Mouse (Mus musculus) embryonic facial prominence, embryonic 15.5 days (tissue): ENCODE measurements at regions not wholly inside any gene's neighbourhood (a gene's known extent, or its start where the extent isn't known, plus 50 kb on each side); places are given as distances from the start of the nearest gene placed in this dataset.

ENCODE experiments used
- ATAC-seq: fragments of 200-750 bp; cut with Nextera tagmentation; 2 replicates; pipeline ENCODE4 v1.8.0; 2017; ENCODE audit warnings: low read depth, moderate TSS enrichment; ENCODE audit not compliant: insufficient number of reproducible peaks, low FRiP score, low TSS enrichment
- H3K27ac ChIP-seq: fragments of 300-500 bp; sonication (generic); replicated peaks from 2 replicates; pipeline ENCODE4 v1.5.1; 2015; ENCODE audit warnings: mild to moderate bottlenecking, inconsistent platforms
- H3K27me3 ChIP-seq: fragments of 300-500 bp; sonication (generic); 2 replicates; pipeline ENCODE4 v1.6.1; 2015; ENCODE audit warnings: inconsistent platforms
- H3K36me3 ChIP-seq: fragments of 300-500 bp; sonication (generic); 2 replicates; pipeline ENCODE4 v1.6.1; 2015; ENCODE audit warnings: mild to moderate bottlenecking, inconsistent platforms
- H3K4me1 ChIP-seq: fragments of 300-500 bp; sonication (generic); 2 replicates; pipeline ENCODE4 v1.6.1; 2015; ENCODE audit warnings: inconsistent platforms
- H3K4me2 ChIP-seq: fragments of 300-500 bp; sonication (generic); replicated peaks from 2 replicates; pipeline ENCODE4 v1.6.1; 2015; ENCODE audit warnings: mild to moderate bottlenecking, inconsistent platforms
- H3K4me3 ChIP-seq: fragments of 300-500 bp; sonication (generic); replicated peaks from 2 replicates; pipeline ENCODE4 v1.5.1; 2015; ENCODE audit warnings: mild to moderate bottlenecking, inconsistent platforms
- H3K9ac ChIP-seq: fragments of 300-500 bp; sonication (generic); 2 replicates; pipeline ENCODE4 v1.6.1; 2015; ENCODE audit warnings: inconsistent platforms
- H3K9me3 ChIP-seq: fragments of 300-500 bp; sonication (generic); replicated peaks from 2 replicates; pipeline ENCODE4 v1.6.1; 2016; ENCODE audit warnings: inconsistent platforms
- WGBS: fragments of 180-500 bp; shearing (Covaris S2); methylation state at CpG from one replicate; pipeline ENCODE4 v1.1.7; 2015; 5-methylcytosine and 5-hydroxymethylcytosine counted together

DNA sequence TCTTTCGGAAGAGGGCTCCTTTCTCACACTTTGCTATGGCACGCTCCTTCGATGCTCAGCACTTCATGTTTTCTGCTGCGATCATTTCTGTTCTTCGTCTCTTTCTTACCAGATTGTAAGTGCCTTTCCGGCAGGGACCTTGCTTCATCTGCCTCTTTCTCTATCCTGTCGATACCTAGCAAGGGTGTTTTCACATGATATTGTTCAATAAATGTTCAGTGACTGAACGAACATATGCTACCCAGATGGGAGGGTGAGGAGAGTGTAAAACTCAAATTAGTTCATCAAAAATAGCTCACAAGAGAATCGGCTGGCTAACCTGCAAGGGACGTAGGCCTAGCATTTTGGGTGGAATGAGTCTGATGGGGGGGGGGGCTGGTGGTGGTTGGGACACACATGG, 272.5 kb downstream of the Etnk1 start:
- H3K27ac ChIP-seq = no peak overlapping the region
- 75% methylated on average over 10 of the region's 10 CpGs for WGBS

GRCm38 (mm10) chr6:143440237-143440950, 273.4 kb downstream of the Etnk1 start:
- no peak for ATAC-seq
- H3K27me3 ChIP-seq = peaks cover 30% of the 10 kb centered on the region
- H3K9me3 ChIP-seq = no peaks in the 10 kb centered on the region
- no peak overlapping the region for H3K9ac ChIP-seq
- no peak overlapping the region for H3K4me3 ChIP-seq
- H3K4me1 ChIP-seq = peaks cover 15% of the 10 kb centered on the region
- H3K4me2 ChIP-seq = no peak overlapping the region
- 67% methylated on average over 15 of the region's 15 CpGs for WGBS
- no peak overlapping the region for H3K27ac ChIP-seq
- H3K36me3 ChIP-seq = no peaks in the 10 kb centered on the region

More for the DNA sequence above, 272.5 kb downstream of the Etnk1 start:
- no peak overlapping the region for H3K4me3 ChIP-seq
- ATAC-seq = no peak
- no peak overlapping the region for H3K9ac ChIP-seq
- peaks cover 15% of the 10 kb centered on the region for H3K4me1 ChIP-seq
- H3K4me2 ChIP-seq = no peak overlapping the region
- no peaks in the 10 kb centered on the region for H3K9me3 ChIP-seq
- no peaks in the 10 kb centered on the region for H3K36me3 ChIP-seq
- H3K27me3 ChIP-seq = peaks cover 37% of the 10 kb centered on the region

- Histone ChIP-seq H3K9ac (no peak overlapping the region), H3K4me3 (no peak overlapping the region), H3K4me1 (peaks cover 13% of the 10 kb centered on the region), H3K4me2 (no peak overlapping the region), H3K36me3 (no peaks in the 10 kb centered on the region), H3K27me3 (peaks cover 43% of the 10 kb centered on the region), H3K27ac (no peak overlapping the region), H3K9me3 (no peaks in the 10 kb centered on the region)
- no peak for ATAC-seq
- 87% methylated on average over 8 of the region's 8 CpGs for WGBS
Measured at GRCm38 (mm10) chr6:143442361-143442760, 275.3 kb downstream of the Etnk1 start.

GRCm38 (mm10) chr6:143443446-143443845, 276.4 kb downstream of the Etnk1 start:
- Histone ChIP-seq H3K4me1 (peaks cover 3% of the 10 kb centered on the region), H3K9me3 (no peaks in the 10 kb centered on the region), H3K4me3 (no peak overlapping the region), H3K27ac (no peak overlapping the region), H3K9ac (no peak overlapping the region), H3K4me2 (no peak overlapping the region), H3K36me3 (no peaks in the 10 kb centered on the region), H3K27me3 (peaks cover 52% of the 10 kb centered on the region)
- no peak for ATAC-seq
- WGBS = 82% methylated on average over 6 of the region's 6 CpGs

- 45% methylated on average over 3 of the region's 3 CpGs for WGBS
- H3K27me3 ChIP-seq = peaks cover 64% of the 10 kb centered on the region
- no peak overlapping the region for H3K4me2 ChIP-seq
- no peaks in the 10 kb centered on the region for H3K9me3 ChIP-seq
- H3K4me1 ChIP-seq = no peaks in the 10 kb centered on the region
- no peaks in the 10 kb centered on the region for H3K36me3 ChIP-seq
- no peak overlapping the region for H3K4me3 ChIP-seq
- H3K9ac ChIP-seq = no peak overlapping the region
- ATAC-seq = no peak
- no peak overlapping the region for H3K27ac ChIP-seq
Measured at GRCm38 (mm10) chr6:143444782-143445181, 277.8 kb downstream of the Etnk1 start.

DNA sequence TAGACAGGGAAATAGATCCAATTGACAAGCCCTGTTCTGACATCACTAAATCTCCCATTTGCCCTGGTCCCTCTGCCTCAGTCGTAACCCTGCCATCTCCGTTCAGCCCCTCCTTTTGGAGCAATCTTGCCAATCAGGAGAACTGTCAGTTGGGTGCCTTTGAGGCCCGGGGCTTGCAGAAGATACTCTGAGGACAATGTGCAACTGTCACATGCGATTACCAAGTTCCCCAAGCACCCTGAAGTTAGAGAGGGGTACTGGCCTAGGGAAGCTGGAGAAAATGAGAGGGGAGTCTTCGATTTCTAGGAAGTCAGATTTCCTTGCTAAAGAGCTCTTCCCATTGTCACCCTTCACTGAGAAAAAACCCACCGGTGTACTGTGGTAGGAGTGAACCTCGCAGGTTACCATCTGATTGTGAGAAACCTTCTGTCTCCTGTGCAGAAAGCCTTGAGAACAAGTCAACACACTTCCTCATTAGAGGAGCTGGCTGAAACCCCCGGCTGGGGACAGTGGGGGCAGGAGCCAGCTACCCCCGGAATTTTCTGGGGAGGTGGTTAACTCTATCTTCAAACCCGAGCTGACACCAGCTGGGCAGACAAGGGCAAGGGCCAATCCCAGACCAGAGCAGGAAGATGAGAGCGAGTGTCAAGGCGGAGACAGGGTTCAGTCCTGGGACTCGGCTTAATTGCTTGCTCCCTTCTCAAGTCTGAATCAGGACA, 279.0 kb downstream of the Etnk1 start:
- H3K27ac ChIP-seq = no peak overlapping the region
- no peak overlapping the region for H3K9ac ChIP-seq
- no peaks in the 10 kb centered on the region for H3K36me3 ChIP-seq
- ATAC-seq = no peak
- 85% methylated on average over 13 of the region's 13 CpGs for WGBS
- H3K4me2 ChIP-seq = no peak overlapping the region
- H3K4me3 ChIP-seq = no peak overlapping the region
- no peaks in the 10 kb centered on the region for H3K4me1 ChIP-seq
- H3K27me3 ChIP-seq = peaks cover 59% of the 10 kb centered on the region
- no peaks in the 10 kb centered on the region for H3K9me3 ChIP-seq

GRCm38 (mm10) chr6:143447060-143447459, 280.0 kb downstream of the Etnk1 start:
- 79% methylated on average over 5 of the region's 5 CpGs for WGBS
- peaks cover 57% of the 10 kb centered on the region for H3K27me3 ChIP-seq
- no peaks in the 10 kb centered on the region for H3K36me3 ChIP-seq
- no peaks in the 10 kb centered on the region for H3K4me1 ChIP-seq
- H3K27ac ChIP-seq = no peak overlapping the region
- H3K4me2 ChIP-seq = no peak overlapping the region
- no peak for ATAC-seq
- no peak overlapping the region for H3K9ac ChIP-seq
- no peak overlapping the region for H3K4me3 ChIP-seq
- H3K9me3 ChIP-seq = no peaks in the 10 kb centered on the region

DNA sequence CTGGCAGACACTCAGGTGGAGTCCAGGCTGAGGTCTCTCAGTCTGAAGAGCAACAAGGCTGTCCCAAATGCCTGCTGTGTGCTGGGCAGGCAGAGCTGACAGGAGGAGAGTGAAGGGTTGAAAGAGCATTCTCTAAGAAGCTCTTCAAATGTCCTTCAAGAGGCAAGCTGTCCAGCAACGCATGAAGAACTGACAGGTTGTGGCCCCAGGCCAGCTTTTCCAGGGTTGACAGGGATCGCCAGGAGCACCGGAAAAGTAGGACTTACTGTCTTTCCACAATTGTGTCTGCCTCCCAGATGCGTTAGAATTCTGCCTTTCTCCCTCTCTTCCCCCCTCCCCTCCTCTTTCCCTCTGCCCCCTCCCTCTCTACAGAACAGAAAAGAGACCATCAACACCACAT, 282.1 kb downstream of the Etnk1 start:
- H3K27ac ChIP-seq = no peak overlapping the region
- WGBS = 40% methylated on average over 4 of the region's 4 CpGs
- no peak overlapping the region for H3K4me3 ChIP-seq
- no peaks in the 10 kb centered on the region for H3K36me3 ChIP-seq
- no peak overlapping the region for H3K9ac ChIP-seq
- peaks cover 48% of the 10 kb centered on the region for H3K27me3 ChIP-seq
- H3K9me3 ChIP-seq = no peaks in the 10 kb centered on the region
- no peak for ATAC-seq
- no peak overlapping the region for H3K4me2 ChIP-seq
- no peaks in the 10 kb centered on the region for H3K4me1 ChIP-seq

GRCm38 (mm10) chr6:143451869-143452268, 284.8 kb downstream of the Etnk1 start:
- WGBS = 91% methylated on average over 6 of the region's 6 CpGs
- Histone ChIP-seq H3K9ac (no peak overlapping the region), H3K4me1 (no peaks in the 10 kb centered on the region), H3K27me3 (peaks cover 37% of the 10 kb centered on the region), H3K4me2 (no peak overlapping the region), H3K9me3 (no peaks in the 10 kb centered on the region), H3K4me3 (no peak overlapping the region), H3K36me3 (no peaks in the 10 kb centered on the region), H3K27ac (no peak overlapping the region)
- ATAC-seq = no peak

DNA sequence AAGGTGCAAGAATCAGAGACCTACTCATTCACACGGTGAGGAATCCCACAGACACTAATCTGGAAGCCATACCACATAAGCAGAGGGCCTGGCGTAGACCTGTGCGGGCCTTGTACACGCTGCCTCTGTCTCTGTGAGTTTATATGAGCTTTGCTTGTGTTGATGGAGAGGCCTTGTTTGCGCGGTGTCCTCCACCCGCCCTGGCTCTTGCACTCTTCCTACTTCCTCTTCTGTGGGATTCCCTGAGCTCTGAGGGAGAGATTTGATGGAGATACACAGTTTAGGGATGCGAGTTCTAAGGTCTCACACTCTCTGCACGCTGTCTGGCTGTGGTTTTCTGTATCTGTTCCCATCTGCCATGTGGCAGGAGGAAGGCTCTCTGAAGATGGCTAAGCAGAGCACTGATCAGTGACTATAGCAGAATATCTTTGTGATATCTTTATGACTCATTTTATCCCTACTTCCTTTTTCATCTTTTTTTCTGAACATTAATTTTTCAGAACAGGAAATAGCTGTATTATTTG, 287.7 kb downstream of the Etnk1 start:
- no peak overlapping the region for H3K9ac ChIP-seq
- H3K36me3 ChIP-seq = no peaks in the 10 kb centered on the region
- H3K4me1 ChIP-seq = no peaks in the 10 kb centered on the region
- no peak for ATAC-seq
- no peaks in the 10 kb centered on the region for H3K9me3 ChIP-seq
- H3K4me2 ChIP-seq = no peak overlapping the region
- H3K4me3 ChIP-seq = no peak overlapping the region
- H3K27me3 ChIP-seq = peaks cover 11% of the 10 kb centered on the region
- 91% methylated on average over 9 of the region's 9 CpGs for WGBS
- H3K27ac ChIP-seq = no peak overlapping the region

- Histone ChIP-seq H3K4me2 (no peak overlapping the region), H3K27me3 (peaks cover 6% of the 10 kb centered on the region), H3K4me3 (no peak overlapping the region), H3K36me3 (no peaks in the 10 kb centered on the region), H3K4me1 (no peaks in the 10 kb centered on the region), H3K9me3 (no peaks in the 10 kb centered on the region), H3K9ac (no peak overlapping the region), H3K27ac (no peak overlapping the region)
- WGBS = 72% methylated on average over 12 of the region's 12 CpGs
- ATAC-seq = no peak
Measured at GRCm38 (mm10) chr6:143464907-143465537, 298.0 kb downstream of the Etnk1 start.
